Mouse (Mus musculus) gonadal fat pad, adult 2 months (tissue): ENCODE measurements around the gene Gnpat. TPM values are rescaled to one million over a fixed set of nuclear protein-coding genes. Genes with fewer than 3 reads are reported as not detected.

Experiments
- DNase-seq: peaks from one replicate; pipeline ENCODE4 v3.0.0-alpha.2; 2012; ENCODE audit warnings: low read depth
- polyA plus RNA-seq: library from polyadenylated mRNA; depleted of rRNA; stranded (reverse); fragments of >200 nt; gene quantifications from 2 replicates; pipeline ENCODE4 v1.2.3, GENCODE M21; 2012; rRNA removed

Gene Gnpat
- polyA plus RNA-seq = 106 and 129 TPM in 2 replicates

DNA sequence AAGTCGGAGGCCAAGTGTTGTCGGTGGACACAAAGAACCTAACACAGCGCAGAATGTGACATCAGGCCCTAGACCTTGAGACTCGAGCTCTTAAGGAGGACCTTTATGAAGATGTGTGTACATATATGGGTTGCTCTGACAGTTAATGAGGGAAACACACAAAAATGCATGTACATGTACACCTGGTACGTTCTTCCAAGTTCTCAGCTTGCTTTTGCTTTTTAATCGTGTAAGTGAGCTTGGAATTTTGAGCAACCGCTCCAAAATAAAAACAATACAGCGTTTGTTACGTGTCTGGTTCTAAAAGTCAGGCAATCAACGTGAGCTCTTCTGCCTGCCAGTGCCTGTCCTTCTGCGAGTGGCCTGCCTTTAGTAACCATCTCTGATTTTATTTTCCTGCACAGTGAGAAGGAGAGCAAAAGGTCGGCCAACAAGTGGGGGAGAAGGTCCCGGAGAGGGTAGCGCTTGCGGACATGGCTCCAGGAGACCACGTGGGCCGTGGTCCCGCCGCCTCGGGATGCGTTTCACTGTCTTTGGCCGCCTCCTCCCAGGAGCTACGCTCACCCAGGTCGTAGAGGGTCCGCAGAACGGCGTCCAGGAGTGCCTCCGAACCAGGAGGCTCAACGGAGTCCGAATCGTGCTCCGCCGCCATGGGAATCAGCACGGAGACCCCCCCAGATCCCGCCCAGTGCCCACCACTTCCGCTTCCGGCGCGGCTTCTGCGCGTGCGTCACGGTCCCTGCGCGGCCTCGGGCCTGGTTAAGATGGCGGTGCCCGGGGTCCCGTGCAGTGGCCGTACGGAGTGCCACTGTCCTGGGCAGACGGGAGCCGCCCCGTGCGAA is at the start of gene Gnpat, which contains the start of gene 2810004N23Rik:
Gnpat (plus strand) TSS at position 713 of the 842 bp plus-strand sequence.
2810004N23Rik (minus strand) TSS at position 800 of the 842 bp plus-strand sequence.
- no peak for DNase-seq

DNA sequence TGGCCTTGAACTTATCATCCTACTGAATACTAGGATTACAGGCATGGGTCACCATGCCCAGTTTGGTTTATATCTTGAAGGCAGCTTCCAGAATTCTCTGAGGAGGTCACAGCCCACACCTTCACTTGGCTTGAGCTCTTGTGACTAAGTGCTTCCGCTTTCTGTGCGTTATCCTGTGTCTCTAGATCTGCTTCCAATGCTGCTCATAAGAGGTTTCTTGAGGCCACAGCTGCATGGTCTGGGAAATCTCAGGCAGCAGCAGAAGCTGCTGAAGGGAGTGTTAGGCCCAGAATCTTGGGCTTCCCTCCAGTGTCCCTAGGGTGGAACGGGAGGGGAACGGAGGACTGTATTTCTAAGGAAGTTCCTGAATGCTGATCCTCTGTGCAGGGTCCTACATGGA is 49.5 kb upstream of the Gnpat start:
- DNase-seq = no peak

DNA sequence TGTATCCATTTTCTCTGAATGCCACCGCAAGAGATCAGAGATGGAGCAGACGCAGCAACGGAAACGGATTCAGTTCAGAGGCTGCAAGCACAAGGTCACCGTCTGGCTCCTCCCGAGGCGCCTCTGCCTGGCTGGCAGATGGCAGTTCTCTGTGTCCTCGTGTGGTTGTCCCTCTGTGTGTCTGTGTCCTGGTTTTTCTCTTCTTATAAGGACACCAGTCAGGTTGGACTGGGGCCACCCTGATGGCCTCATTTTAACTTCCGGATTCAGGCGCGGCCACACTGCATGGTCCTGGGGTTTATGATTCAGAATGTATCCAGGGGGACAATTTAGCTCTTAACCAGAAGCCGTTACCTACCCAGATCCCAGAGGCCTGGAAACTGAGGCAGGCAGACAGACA is 47.0 kb upstream of the Gnpat start:
- DNase-seq = no peak

DNA sequence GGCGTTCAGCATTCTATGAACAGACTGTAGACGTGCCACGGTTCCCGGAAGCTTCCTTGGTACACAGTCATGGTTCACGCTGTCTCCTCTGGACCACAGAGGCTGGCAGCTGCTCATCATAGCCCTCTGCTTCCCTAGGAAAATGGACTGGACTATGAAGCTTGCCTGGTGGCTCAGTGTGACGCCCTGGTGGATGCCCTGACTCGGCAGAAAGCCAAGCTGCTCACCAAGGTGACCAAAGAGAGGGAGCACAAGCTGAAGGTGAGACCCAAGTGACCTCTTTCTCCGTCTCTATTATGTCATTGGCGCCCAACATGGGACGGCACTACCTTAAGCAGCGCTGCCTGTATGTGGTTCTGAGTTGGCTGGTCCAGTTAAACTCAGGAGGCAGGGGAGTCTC is 46.0 kb upstream of the Gnpat start:
- DNase-seq = no peak

DNA sequence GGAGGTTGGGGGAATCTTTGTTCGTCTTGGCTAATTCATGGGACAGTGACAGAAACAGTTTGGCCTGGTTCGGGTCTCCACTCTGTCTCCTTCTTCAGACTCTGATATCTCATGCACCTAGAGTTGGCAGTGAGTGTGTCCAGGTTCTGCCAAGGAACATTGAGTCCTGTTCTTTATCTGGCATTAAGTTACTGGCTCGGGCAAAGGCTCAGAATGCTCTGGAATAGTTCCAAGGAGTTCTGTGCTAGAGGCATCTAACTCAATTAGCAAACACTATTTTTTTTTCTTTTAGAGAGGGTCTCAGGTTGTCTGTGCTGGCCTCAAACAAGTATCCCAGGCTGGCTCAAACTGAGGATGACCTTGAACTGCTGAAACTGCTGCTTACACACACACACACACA is 45.5 kb upstream of the Gnpat start:
- DNase-seq = no peak

DNA sequence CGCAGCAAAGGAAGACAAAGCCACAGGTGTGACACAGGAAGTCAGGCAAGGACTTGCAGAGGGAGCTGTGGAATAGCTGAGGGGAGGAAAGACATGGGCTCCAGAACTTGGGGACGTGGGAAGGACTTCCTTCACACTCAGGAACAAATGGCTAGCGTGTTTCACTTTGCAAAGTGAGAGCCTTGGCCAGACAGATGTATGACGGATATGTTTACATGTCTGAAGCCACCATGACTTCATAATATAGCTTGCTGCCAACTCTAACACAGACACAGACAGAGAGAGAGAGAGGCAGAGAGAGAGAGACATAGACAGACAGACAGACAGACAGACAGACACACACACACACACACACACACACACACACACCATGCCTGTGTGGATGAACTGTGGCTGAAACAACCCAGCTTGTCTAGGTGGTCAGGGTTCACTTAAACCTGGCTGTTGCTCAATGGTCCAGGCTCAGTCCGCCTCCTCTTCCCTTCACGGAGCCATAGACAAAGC is 43.2 kb upstream of the Gnpat start:
- DNase-seq = no peak

DNA sequence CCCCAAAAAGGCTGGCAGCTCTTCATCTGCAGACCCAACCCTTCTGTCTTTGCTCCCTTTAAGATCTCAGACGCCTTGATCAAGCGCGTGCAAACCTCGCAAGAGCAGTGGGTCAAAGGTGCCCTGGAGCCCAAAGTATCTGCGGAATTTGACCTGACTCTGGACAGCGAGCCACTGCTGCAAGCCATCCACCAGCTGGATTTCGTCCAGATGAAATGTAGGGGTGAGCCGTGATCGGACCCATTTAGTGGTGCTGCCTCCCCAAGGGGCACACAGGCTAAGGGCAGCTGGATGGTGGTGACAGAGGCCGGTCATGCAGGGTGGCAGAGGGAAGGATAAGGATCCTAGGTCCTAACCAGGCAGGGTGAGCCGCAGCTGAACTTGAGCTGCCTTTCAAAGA is 42.7 kb upstream of the Gnpat start:
- DNase-seq = no peak

DNA sequence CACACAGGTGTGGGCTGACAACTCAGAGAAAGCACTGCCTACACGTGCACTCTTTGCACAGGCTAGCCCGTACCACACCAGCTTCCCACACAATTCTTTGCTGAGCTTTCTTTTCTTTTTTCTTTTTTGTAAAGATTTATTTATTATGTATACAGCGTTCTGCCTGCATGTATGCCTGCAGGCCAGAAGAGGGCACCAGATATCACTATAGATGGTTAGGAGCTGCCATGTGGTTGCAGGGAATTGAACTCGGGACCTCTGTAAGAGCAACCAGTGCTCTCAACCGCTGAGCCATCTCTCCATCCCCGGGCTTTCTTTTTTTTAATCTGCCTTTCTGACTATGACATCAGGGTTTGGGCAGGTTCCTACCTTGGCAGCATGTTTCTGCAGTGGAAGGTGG is 39.3 kb upstream of the Gnpat start:
- DNase-seq = no peak

DNA sequence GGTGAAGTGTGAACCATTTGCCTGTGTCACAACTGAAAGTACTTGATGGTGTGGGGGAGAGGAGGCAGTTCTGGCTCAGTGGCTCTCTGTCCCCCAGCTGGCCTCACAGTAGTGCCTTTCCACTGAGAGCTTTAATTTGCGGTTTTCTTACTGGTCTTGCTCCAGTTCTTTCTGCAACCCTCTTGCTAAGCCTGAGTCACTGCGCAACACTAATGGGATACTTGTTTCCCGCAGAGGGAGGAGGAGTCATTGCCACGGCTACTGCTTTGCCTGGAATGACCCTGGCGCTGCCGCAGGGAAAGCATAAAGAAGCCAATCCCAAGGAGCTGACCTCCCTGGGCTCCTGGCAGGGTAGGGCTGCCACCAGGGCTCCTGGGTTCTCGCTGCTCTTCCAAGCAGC is 36.2 kb upstream of the Gnpat start:
- DNase-seq = peak; percentile 83

DNA sequence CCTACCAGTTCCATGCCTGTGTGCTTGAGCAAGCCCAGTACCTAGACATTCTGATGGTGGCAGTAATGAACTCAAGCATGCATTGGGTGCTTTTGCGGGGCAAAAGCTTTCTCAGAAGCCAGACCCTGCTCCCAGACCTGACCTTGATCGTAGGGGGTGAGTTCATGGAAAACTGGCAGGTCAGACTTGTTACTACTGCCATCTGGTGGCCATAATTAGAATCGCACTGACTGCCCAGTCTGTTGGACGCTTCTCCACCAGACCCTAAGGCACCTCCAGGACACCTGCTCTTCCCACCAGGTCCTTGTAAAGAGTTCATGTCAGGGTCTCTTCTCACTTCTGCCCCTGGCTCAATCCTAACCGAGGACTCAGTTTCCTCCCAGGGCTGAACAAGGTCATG is 35.4 kb upstream of the Gnpat start:
- DNase-seq = no peak

DNA sequence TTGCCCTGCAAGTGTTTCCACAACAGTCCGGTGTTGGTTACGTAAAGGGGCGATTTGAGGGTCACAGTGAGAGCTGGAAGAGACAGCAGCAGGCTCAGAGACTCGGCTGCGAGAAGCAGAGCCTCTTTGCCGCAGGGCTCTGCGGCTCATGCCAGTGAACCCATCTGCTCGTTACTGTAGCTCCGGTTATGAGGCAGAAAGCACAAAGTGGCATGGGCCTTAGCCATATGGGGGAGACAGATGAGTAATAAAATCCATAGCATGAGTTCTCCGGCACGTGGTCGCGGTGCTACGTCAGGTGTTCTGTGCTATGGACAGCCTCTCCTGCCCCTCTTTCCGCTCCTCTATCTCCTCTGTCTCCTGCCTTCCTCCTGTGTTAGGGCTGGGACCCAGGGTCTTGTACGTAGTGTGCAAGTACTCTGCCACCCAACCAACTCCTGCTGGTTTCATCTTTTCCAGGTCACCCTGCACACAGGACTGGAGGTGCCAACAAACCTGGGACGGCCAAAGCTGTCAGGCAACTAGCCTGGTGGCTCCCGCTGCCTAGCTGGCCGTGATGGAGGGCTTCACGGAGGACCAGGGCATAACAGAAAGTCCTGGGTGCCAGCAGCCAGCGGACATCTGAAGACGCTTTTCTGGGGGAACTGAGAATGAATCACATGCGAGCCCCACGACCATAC is 34.1 kb upstream of the Gnpat start:
- DNase-seq = no peak

DNA sequence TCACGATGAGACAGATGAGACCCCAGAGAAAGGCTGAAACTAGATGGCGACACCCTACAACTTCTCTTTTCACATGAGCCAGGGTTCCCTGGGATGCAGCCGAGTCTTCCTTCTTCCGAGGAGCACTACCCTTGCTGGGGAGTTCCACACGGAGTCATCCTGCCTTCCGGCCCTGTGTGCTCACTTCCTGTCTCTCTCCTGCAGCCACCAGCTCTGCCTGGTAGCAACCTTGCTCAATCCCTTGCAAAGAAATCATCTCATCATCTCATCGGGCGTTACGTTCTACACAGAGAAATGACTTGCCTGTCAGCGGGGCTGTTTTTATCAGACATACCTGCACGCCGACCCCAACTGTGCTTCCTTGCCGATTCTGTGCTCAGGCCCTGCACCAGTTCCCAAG is 32.8 kb upstream of the Gnpat start:
- DNase-seq = no peak

DNA sequence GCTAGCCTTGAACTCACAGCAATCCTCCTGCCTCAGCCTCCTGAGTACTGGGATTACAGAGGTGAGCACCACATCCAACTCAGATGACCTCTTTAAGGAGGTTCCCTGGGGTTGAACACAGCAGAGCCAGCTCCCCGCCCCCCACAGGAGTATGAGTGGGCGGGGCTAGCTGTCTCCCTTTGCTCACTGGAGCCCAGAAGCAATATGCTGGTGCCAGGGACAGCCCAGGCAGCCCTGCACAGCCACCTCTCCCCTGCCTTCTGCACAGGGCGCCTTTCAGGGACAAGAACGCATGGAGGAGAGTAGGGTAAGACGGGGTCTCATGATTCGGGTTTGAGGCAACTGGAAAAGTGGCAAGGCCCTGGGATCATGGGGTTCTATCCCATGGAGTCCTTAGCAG is 31.3 kb upstream of the Gnpat start:
- DNase-seq = no peak

DNA sequence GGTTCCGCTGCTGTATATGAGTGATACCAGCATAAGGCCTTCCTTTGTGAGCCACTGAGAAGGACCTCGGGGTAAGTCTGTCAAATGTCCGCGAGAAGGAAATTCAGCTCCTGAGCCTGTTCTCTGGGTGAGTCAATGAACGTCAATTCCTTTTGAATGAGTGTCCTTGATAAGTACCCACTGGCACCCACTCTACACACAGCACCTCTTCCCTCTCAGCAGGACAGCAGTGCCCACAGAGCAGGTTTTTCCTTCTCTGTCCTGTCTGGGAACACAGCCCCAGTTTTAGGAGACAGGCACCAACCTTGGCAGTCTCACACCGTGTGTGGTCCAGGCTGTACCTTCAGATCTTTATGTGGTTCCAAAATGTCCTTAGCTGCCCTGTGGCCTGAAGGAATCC is 30.9 kb upstream of the Gnpat start:
- no peak for DNase-seq

DNA sequence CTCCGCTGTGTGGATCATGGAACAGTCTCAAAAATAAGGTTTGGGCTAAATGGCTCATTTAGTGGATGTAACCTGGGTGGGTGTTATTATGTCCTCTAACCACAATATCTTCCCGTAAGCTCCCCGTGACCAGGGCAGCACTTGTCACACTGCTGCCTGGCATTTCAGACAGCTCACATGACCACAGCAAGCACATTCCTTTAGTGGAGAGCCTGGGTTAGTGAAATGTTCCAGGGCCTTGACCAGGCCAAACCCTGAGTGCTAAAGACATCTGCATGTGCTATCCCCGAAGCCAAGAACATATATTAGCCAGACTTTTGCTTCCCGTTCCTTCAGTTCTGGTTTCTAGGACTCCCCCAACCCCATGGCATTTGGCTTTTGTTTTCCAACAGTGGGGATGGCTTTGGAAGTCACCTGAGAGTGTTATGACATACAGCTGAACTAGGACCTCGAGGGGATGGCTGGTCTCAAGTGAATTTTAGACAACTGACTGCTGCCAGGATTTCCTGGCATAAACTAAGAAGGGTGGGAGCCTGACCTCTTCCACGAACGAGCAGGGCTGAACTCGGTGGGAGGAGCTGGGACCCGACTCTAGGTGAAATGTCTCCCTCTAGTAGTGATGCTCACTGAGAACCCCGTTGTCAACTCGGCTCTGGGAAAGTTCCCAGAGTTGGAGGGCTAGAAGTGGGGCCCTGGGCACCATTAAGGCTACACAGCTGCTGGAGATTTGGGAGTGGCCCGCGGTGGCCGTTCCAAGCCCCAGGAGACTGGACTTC is 29.2 kb upstream of the Gnpat start:
- no peak for DNase-seq

DNA sequence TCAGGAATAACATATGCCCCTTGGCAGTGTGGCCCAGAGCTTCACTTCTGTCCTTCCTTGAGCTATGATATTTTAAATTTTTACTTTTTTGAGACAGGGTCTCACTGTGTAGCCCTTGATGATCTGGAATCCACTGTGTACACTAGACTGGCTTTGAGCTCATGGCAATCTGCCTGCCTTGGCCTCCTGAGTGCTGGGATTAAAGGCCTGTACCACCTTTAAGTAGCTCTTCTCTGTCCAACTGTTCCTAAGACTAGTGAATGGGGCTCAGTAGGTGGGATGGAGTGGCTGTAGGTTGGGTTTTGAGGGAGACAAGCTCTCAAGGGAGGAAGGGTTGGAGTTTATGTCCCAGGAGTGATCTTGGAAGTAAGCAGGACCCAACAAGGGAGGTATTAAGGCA is 27.0 kb upstream of the Gnpat start:
- DNase-seq = no peak

DNA sequence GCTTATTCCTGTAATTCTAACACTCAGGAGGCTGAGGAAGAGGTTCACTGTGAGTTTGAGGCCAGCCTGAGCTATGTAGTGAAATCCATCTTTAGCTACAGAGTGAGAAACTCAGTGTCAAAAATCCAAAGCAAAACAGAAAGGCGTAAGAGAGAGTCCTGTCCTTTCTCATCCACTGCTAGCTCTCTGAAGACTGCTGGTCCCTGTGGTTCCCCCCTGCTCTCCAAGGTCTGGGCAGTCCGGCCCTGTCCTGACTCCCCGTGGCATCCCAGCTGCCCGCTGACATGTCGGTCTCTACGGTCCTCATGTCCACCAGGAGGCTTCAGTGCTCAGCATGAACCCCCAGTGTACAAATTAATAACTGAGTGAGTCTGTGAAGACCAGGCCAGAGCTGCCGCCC is 26.6 kb upstream of the Gnpat start:
- no peak for DNase-seq

DNA sequence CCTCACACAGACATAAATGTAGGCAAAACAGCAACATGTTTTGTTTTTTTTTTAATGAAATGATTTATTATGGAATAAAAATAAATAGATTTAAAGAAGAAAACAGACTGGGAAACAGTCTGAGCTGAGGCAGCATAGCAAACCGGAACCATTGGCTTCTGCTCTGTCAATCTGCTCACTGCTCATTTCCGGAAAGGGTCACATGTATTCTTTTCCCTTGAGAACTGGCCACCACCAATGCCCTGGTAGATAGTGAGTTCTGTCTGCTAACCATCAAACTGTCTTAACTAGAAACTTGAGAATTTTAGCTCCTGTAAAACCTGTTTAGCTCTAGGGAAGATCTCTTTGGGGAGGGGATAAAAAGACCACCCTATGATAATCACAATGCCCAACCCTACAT is 25.9 kb upstream of the Gnpat start:
- no peak for DNase-seq

DNA sequence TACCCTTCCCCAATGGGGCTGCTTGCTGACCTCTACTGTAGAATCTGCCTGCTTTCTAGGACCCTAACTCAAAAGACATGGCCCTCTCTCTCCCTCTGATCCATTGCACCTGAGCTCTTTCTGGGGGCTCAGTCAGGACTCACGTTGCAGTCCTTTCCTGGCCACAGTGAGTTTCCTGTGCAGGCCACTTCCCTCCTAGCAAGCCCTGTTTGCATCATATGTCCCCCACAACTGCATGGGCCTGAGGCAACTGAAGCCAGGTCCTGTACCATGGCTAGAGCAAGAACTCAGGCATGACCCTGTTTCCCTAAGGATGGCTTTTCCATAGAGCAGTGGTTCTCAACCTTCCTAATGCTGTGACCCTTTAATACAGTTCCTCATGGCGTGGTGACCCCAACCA is 24.9 kb upstream of the Gnpat start:
- DNase-seq = no peak

DNA sequence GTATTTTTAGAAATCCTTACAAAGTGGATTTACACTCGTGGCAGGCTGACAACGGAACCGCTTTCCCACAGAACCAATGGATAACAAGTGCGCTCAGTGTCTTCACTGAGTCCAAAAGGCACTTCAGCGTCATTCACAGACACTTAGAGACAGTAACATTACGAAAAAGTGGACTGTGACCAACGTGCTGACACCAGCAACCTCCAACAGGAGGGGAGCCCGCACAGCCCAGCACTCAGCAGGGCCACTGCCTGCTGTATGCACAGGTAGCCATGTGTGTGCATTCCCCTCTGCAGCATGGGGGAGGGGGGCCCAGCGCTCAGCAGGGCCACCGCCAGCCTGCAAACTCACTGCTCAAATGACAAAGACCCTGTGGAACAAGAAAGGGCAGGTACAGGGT is 23.5 kb upstream of the Gnpat start:
- no peak for DNase-seq

DNA sequence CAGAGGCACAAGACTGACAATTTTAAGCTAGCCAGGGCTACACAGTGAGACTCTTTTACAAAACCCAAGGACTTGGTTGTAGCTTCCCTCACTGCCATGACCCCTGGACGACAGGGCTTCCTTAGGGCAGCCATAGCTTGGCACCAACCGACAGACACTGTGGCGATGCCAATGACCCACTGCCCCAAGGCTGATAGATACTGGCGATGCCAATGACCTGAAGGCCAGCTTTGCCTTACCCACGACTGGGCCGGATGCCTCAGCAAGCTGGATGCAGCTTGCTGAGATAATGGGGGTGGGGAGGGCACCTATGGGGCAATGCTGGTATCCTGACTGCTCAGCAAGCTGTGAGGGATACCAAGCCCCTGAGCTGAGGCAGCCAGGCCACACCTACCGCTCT is 21.9 kb upstream of the Gnpat start:
- no peak for DNase-seq

DNA sequence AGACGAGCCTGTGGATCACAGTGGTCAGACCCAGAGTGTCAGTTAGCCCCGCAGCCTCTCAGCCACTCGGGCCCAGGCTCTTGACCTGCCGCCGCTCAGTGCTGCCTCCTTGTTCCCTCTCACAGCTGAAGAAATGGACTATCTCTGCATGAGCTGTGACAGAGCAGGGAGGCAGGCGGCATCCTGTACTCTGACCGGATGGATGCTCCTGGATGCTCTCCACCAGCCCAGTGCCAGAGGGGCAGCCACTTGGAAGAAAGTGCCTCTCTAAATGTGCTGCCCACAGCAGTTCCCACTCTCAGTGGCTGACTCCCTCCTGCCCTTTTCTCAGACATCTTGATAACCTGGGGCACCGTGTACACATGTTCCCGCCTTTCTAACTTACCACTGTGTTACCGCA is 21.1 kb upstream of the Gnpat start:
- no peak for DNase-seq
